Mouse (Mus musculus) forebrain, embryonic 16.5 days (tissue): ENCODE data around the gene Jmjd8. TPM values are rescaled to one million over a fixed set of nuclear protein-coding genes. Genes with fewer than 3 reads are reported as not detected.

Experiments used
- ATAC-seq: fragments of 200-750 bp; cut with Nextera tagmentation; 2 replicates; pipeline ENCODE4 v1.8.0; 2017; ENCODE audit warnings: mild to moderate bottlenecking, moderate library complexity
- H3K27ac ChIP-seq: fragments of 300-500 bp; sonication (generic); 2 replicates; pipeline ENCODE4 v1.5.1; 2014; ENCODE audit warnings: low read length, control low read depth
- H3K27me3 ChIP-seq: fragments of 300-500 bp; sonication (generic); replicated peaks from 2 replicates; pipeline ENCODE4 v1.6.1; 2014; ENCODE audit warnings: low read length; ENCODE audit not compliant: control insufficient read depth, insufficient read depth
- H3K36me3 ChIP-seq: fragments of 300-500 bp; sonication (generic); 2 replicates; pipeline ENCODE4 v1.6.1; 2014; ENCODE audit not compliant: control insufficient read depth, insufficient read depth
- H3K4me1 ChIP-seq: fragments of 300-500 bp; sonication (generic); replicated peaks from 2 replicates; pipeline ENCODE4 v1.6.1; 2014; ENCODE audit warnings: low read length; ENCODE audit not compliant: control insufficient read depth, insufficient read depth
- H3K4me2 ChIP-seq: fragments of 300-500 bp; sonication (generic); 2 replicates; pipeline ENCODE4 v1.6.1; 2014; ENCODE audit warnings: mild to moderate bottlenecking, low read length, control low read depth
- H3K4me3 ChIP-seq: fragments of 300-500 bp; sonication (generic); replicated peaks from 2 replicates; pipeline ENCODE4 v1.5.1; 2014; ENCODE audit warnings: mild to moderate bottlenecking, low read length, control low read depth
- H3K9ac ChIP-seq: fragments of 300-500 bp; sonication (generic); replicated peaks from 2 replicates; pipeline ENCODE4 v1.6.1; 2014; ENCODE audit warnings: low read depth, low read length, control low read depth
- H3K9me3 ChIP-seq: fragments of 300-500 bp; sonication (generic); 2 replicates; pipeline ENCODE4 v1.6.1; 2016; ENCODE audit warnings: low read length; ENCODE audit not compliant: control insufficient read depth
- WGBS: fragments of 180-500 bp; shearing (Covaris S2); extraction: QIAGEN DNeasy Blood & Tissue Kit; methylation state at CpG from one replicate; pipeline ENCODE4 v1.1.7; 2014; 5-methylcytosine and 5-hydroxymethylcytosine counted together
- microRNA-seq: library from miRNA; unstranded; fragments of <30 nt; microRNA quantifications from one replicate; pipeline ENCODE4, GENCODE M21; 2017
- polyA plus RNA-seq: library from polyadenylated mRNA; unstranded; fragments of >200 nt; fragmentation: Nextera tagmentation; extraction: Ambion mirVana; gene quantifications from 2 replicates; pipeline ENCODE4 v1.2.1, GENCODE M21; 2015

The Jmjd8 gene
- polyA plus RNA-seq, 1 experiment from 2014 or later, result 73.9 TPM

- no peak for ATAC-seq
- Histone ChIP-seq H3K27me3 (no peaks in the 10 kb centered on the region), H3K27ac (no peak overlapping the region), H3K9me3 (no peaks in the 10 kb centered on the region), H3K9ac (no peak overlapping the region), H3K4me3 (no peak overlapping the region), H3K4me1 (peaks cover 22% of the 10 kb centered on the region), H3K36me3 (peaks cover 7% of the 10 kb centered on the region; the same call in 1 of the 2 replicates), H3K4me2 (no peak overlapping the region)
- WGBS, result 92% methylated on average over 32 of the region's 32 CpGs
Observed at GRCm38 (mm10) chr17:25877741-25878610, 49.3 kb downstream of the Jmjd8 start.

- Histone ChIP-seq H3K4me3 (no peak overlapping the region), H3K4me1 (peaks cover 22% of the 10 kb centered on the region), H3K9me3 (no peaks in the 10 kb centered on the region), H3K36me3 (peaks cover 7% of the 10 kb centered on the region; the same call in 1 of the 2 replicates), H3K27me3 (no peaks in the 10 kb centered on the region), H3K4me2 (no peak overlapping the region), H3K9ac (no peak overlapping the region), H3K27ac (no peak overlapping the region)
- 92% methylated on average over 19 of the region's 19 CpGs for WGBS
- ATAC-seq, result no peak
Observed at GRCm38 (mm10) chr17:25878611-25879180, 50.0 kb downstream of the Jmjd8 start.

- Histone ChIP-seq H3K9me3 (no peaks in the 10 kb centered on the region), H3K27ac (no peak overlapping the region), H3K36me3 (peaks cover 7% of the 10 kb centered on the region; the same call in 1 of the 2 replicates), H3K27me3 (no peaks in the 10 kb centered on the region), H3K4me2 (no peak overlapping the region), H3K4me1 (peaks cover 16% of the 10 kb centered on the region), H3K9ac (no peak overlapping the region), H3K4me3 (no peak overlapping the region)
- WGBS, result 49% methylated on average over 4 of the region's 4 CpGs
- no peak for ATAC-seq
Observed at GRCm38 (mm10) chr17:25879261-25879660, 50.6 kb downstream of the Jmjd8 start.

GRCm38 (mm10) chr17:25879750-25880149, 51.1 kb downstream of the Jmjd8 start:
- peaks cover 14% of the 10 kb centered on the region for H3K4me1 ChIP-seq
- no peak for ATAC-seq
- H3K9ac ChIP-seq, result no peak overlapping the region
- no peak overlapping the region for H3K4me3 ChIP-seq
- WGBS, result 73% methylated on average over 8 of the region's 8 CpGs
- H3K36me3 ChIP-seq, result peaks cover 7% of the 10 kb centered on the region; the same call in 1 of the 2 replicates
- no peaks in the 10 kb centered on the region for H3K27me3 ChIP-seq
- H3K9me3 ChIP-seq, result no peaks in the 10 kb centered on the region
- H3K27ac ChIP-seq, result no peak overlapping the region
- H3K4me2 ChIP-seq, result no peak overlapping the region

GRCm38 (mm10) chr17:25880196-25880910, 51.7 kb downstream of the Jmjd8 start, which contains the start of gene Wfikkn1:
TSS of gene Wfikkn1 (minus strand) at chr17:25880858.
- H3K9ac ChIP-seq, result peak within 1 kb of the TSS; percentile 27; the same call in 1 of the 2 replicates
- ATAC-seq, result no peak
- H3K27ac ChIP-seq, result no peak within 1 kb of the TSS; the same call in 1 of the 2 replicates
- no peaks in the 10 kb centered on the region for H3K9me3 ChIP-seq
- H3K4me2 ChIP-seq, result no peak within 1 kb of the TSS
- no peak within 1 kb of the TSS for H3K4me3 ChIP-seq
- H3K36me3 ChIP-seq, result peaks cover 7% of the 10 kb centered on the region; the same call in 1 of the 2 replicates
- H3K27me3 ChIP-seq, result no peaks in the 10 kb centered on the region
- 25% methylated on average over 5 of the region's 5 CpGs for WGBS
- H3K4me1 ChIP-seq, result peaks cover 14% of the 10 kb centered on the region

GRCm38 (mm10) chr17:25880913-25881641, 52.4 kb downstream of the Jmjd8 start:
- peaks cover 11% of the 10 kb centered on the region for H3K4me1 ChIP-seq
- H3K9ac ChIP-seq, result peak overlapping the region; percentile 27; the same call in 1 of the 2 replicates
- H3K9me3 ChIP-seq, result no peaks in the 10 kb centered on the region
- no peak overlapping the region for H3K4me3 ChIP-seq
- no peak overlapping the region for H3K4me2 ChIP-seq
- peaks cover 7% of the 10 kb centered on the region; the same call in 1 of the 2 replicates for H3K36me3 ChIP-seq
- H3K27me3 ChIP-seq, result no peaks in the 10 kb centered on the region
- no peak overlapping the region; the same call in 1 of the 2 replicates for H3K27ac ChIP-seq
- 9% methylated on average over 5 of the region's 5 CpGs for WGBS
- no peak for ATAC-seq

Small RNA genes within 50 kb of the gene (microRNA-seq; reads per million reads assigned to microRNA genes)
- not detected for gene Mir3082
- gene Mir6966, result not detected

Other genes with a start within 250 kb of the Jmjd8 start
- 18.3 and 19.4 TPM in 2 replicates for gene Lmf1, start 249.8 kb upstream of the Jmjd8 start, polyA plus RNA-seq
- 2.2 and 3.3 TPM in 2 replicates for gene Gng13, start 111.7 kb upstream of the Jmjd8 start, polyA plus RNA-seq
- gene Chtf18, start 101.4 kb upstream of the Jmjd8 start, polyA plus RNA-seq, result 12.7 and 13.2 TPM in 2 replicates
- 28.1 and 29.1 TPM in 2 replicates for gene Rpusd1, start 101.2 kb upstream of the Jmjd8 start, polyA plus RNA-seq
- 0.17 TPM in 1 of 2 replicates, not detected in the other for gene Mslnl, start 92.8 kb upstream of the Jmjd8 start, polyA plus RNA-seq
- 0.27 and 0.85 TPM in 2 replicates for gene Msln, start 74.5 kb upstream of the Jmjd8 start, polyA plus RNA-seq
- 33.1 and 34.9 TPM in 2 replicates for gene Narfl, start 55.1 kb upstream of the Jmjd8 start, polyA plus RNA-seq
- 101 and 135 TPM in 2 replicates for gene Haghl, start 43.2 kb upstream of the Jmjd8 start, polyA plus RNA-seq
- 0.13 and 0.15 TPM in 2 replicates for gene Ccdc78, start 42.3 kb upstream of the Jmjd8 start, polyA plus RNA-seq
- 70.7 and 76.5 TPM in 2 replicates for gene Fam173a, start 36.0 kb upstream of the Jmjd8 start, polyA plus RNA-seq
- 0.60 and 0.71 TPM in 2 replicates for gene AC134908.4, start 33.2 kb upstream of the Jmjd8 start, polyA plus RNA-seq
- gene Metrn, start 31.7 kb upstream of the Jmjd8 start, polyA plus RNA-seq, result 26.8 and 34.0 TPM in 2 replicates
- 33.0 and 43.5 TPM in 2 replicates for gene Fbxl16, start 19.8 kb upstream of the Jmjd8 start, polyA plus RNA-seq
- gene Wdr24, start 5.2 kb upstream of the Jmjd8 start, polyA plus RNA-seq, result 36.5 and 37.3 TPM in 2 replicates
- gene Stub1, start 4.5 kb downstream of the Jmjd8 start, polyA plus RNA-seq, result 301 and 335 TPM in 2 replicates
- 30.7 and 42.2 TPM in 2 replicates for gene Rhbdl1, start 8.4 kb downstream of the Jmjd8 start, polyA plus RNA-seq
- 10.7 and 14.2 TPM in 2 replicates for gene Gm20683, start 12.9 kb downstream of the Jmjd8 start, polyA plus RNA-seq
- gene Rhot2, start 16.0 kb downstream of the Jmjd8 start, polyA plus RNA-seq, result 15.8 and 20.3 TPM in 2 replicates
- gene Wdr90, start 32.6 kb downstream of the Jmjd8 start, polyA plus RNA-seq, result 17.7 and 24.8 TPM in 2 replicates
- 12.1 and 17.3 TPM in 2 replicates for gene Mcrip2, start 39.9 kb downstream of the Jmjd8 start, polyA plus RNA-seq
- 48.9 and 59.7 TPM in 2 replicates for gene Mettl26, start 46.2 kb downstream of the Jmjd8 start, polyA plus RNA-seq
- gene Wfikkn1, start 52.0 kb downstream of the Jmjd8 start, polyA plus RNA-seq, result 0.25 and 0.52 TPM in 2 replicates
- 56.6 and 59.2 TPM in 2 replicates for gene Rab40c, start 90.9 kb downstream of the Jmjd8 start, polyA plus RNA-seq
- gene Pigq, start 116.1 kb downstream of the Jmjd8 start, polyA plus RNA-seq, result 56.3 and 61.2 TPM in 2 replicates
- not detected in 2 replicates for gene Nhlrc4, start 116.1 kb downstream of the Jmjd8 start, polyA plus RNA-seq
- gene A930017K11Rik, start 123.7 kb downstream of the Jmjd8 start, polyA plus RNA-seq, result 0.21 TPM in 1 of 2 replicates, not detected in the other
- 16.5 and 23.3 TPM in 2 replicates for gene Capn15, start 156.9 kb downstream of the Jmjd8 start, polyA plus RNA-seq
- gene Rab11fip3, start 240.7 kb downstream of the Jmjd8 start, polyA plus RNA-seq, result 34.6 and 39.9 TPM in 2 replicates